Mouse (Mus musculus) stomach, embryonic 16.5 days (tissue): Measurements from ENCODE around the gene Fam173a. TPM values are rescaled to one million over a fixed set of nuclear protein-coding genes. Genes with fewer than 3 reads are reported as not detected.

Experiments used
- ATAC-seq: fragments of 200-750 bp; cut with Nextera tagmentation; 2 replicates; pipeline ENCODE4 v1.8.0; 2017; ENCODE audit warnings: moderate number of reproducible peaks, moderate TSS enrichment; ENCODE audit not compliant: insufficient read depth, low FRiP score
- H3K27ac ChIP-seq: fragments of 300-500 bp; sonication (generic); 2 replicates; pipeline ENCODE4 v1.5.1; 2014; ENCODE audit warnings: low read length
- H3K27me3 ChIP-seq: fragments of 300-500 bp; sonication (generic); 2 replicates; pipeline ENCODE4 v1.6.1; 2014; ENCODE audit warnings: low read length, control low read depth, mixed read lengths; ENCODE audit not compliant: control insufficient read depth, insufficient read depth
- H3K36me3 ChIP-seq: fragments of 300-500 bp; sonication (generic); 2 replicates; pipeline ENCODE4 v1.6.1; 2014; ENCODE audit warnings: low read length; ENCODE audit not compliant: control insufficient read depth, insufficient read depth
- H3K4me1 ChIP-seq: fragments of 300-500 bp; sonication (generic); 2 replicates; pipeline ENCODE4 v1.6.1; 2014; ENCODE audit warnings: low read length, control low read depth, mixed read lengths; ENCODE audit not compliant: control insufficient read depth, insufficient read depth
- H3K4me2 ChIP-seq: fragments of 300-500 bp; sonication (generic); 2 replicates; pipeline ENCODE4 v1.6.1; 2014; ENCODE audit warnings: low read depth, low read length, mixed read lengths
- H3K4me3 ChIP-seq: fragments of 300-500 bp; sonication (generic); replicated peaks from 2 replicates; pipeline ENCODE4 v1.5.1; 2014; ENCODE audit warnings: mild to moderate bottlenecking, low read length
- H3K9ac ChIP-seq: fragments of 300-500 bp; sonication (generic); 2 replicates; pipeline ENCODE4 v1.6.1; 2014; ENCODE audit warnings: low read length
- H3K9me3 ChIP-seq: fragments of 300-500 bp; sonication (generic); replicated peaks from 2 replicates; pipeline ENCODE4 v1.6.1; 2016; ENCODE audit warnings: low read length, control low read depth; ENCODE audit not compliant: control insufficient read depth
- WGBS: fragments of 180-500 bp; shearing (Covaris S2); extraction: QIAGEN DNeasy Blood & Tissue Kit; methylation state at CpG from one replicate; pipeline ENCODE4 v1.1.7; 2014; 5-methylcytosine and 5-hydroxymethylcytosine counted together
- polyA plus RNA-seq: library from polyadenylated mRNA; unstranded; fragments of >200 nt; fragmentation: Nextera tagmentation; extraction: Ambion mirVana; gene quantifications from 2 replicates; pipeline ENCODE4 v1.2.1, GENCODE M21; 2015

Gene Fam173a
- polyA plus RNA-seq, 1 experiment from 2014 or later = 102 TPM

- ATAC-seq = no peak
- H3K9me3 ChIP-seq = no peaks in the 10 kb centered on the region
- 75% methylated on average over 6 of the region's 6 CpGs for WGBS
- peaks cover 14% of the 10 kb centered on the region for H3K4me1 ChIP-seq
- H3K9ac ChIP-seq = no peak overlapping the region
- H3K36me3 ChIP-seq = peaks cover 3% of the 10 kb centered on the region; the same call in 1 of the 2 replicates
- no peak overlapping the region for H3K27ac ChIP-seq
- no peak overlapping the region for H3K4me2 ChIP-seq
- H3K4me3 ChIP-seq = no peak overlapping the region
- H3K27me3 ChIP-seq = no peaks in the 10 kb centered on the region
These were observed 11.4 kb downstream of the Fam173a start for GRCm38 (mm10) chr17:25781339-25781738.

DNA sequence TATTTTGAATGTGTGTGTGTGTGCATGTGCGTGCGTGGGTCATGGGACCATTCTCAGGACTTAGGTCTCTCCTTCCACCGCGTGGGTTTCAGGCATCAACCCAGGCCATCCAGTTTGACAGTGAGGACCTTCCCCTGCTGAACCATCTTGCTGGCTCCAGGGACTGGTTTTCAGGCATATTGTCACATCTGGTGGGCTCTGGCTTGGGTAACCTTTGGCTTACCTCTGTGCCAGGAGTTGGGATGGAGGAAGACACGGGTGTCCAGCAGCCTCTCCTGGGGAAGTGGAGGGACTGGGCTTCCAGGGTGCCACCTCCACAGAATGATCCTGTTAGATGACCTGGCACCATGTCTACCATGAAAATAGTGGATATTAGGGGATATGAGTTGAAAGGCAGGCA lies 14.8 kb downstream of the Fam173a start:
- no peak overlapping the region for H3K9ac ChIP-seq
- H3K27me3 ChIP-seq = no peaks in the 10 kb centered on the region
- no peak overlapping the region for H3K27ac ChIP-seq
- H3K4me2 ChIP-seq = no peak overlapping the region
- WGBS = 90% methylated on average over 5 of the region's 5 CpGs
- ATAC-seq = no peak
- peaks cover 6% of the 10 kb centered on the region for H3K4me1 ChIP-seq
- H3K9me3 ChIP-seq = no peaks in the 10 kb centered on the region
- peaks cover 3% of the 10 kb centered on the region; the same call in 1 of the 2 replicates for H3K36me3 ChIP-seq
- no peak overlapping the region for H3K4me3 ChIP-seq

- H3K36me3 ChIP-seq = 0 out of 2 replicates have a peak, but pooled peaks cover 3% of the 10 kb centered on the region
- no peak overlapping the region for H3K27ac ChIP-seq
These were observed 17.2 kb downstream of the Fam173a start for GRCm38 (mm10) chr17:25775318-25776062.

DNA sequence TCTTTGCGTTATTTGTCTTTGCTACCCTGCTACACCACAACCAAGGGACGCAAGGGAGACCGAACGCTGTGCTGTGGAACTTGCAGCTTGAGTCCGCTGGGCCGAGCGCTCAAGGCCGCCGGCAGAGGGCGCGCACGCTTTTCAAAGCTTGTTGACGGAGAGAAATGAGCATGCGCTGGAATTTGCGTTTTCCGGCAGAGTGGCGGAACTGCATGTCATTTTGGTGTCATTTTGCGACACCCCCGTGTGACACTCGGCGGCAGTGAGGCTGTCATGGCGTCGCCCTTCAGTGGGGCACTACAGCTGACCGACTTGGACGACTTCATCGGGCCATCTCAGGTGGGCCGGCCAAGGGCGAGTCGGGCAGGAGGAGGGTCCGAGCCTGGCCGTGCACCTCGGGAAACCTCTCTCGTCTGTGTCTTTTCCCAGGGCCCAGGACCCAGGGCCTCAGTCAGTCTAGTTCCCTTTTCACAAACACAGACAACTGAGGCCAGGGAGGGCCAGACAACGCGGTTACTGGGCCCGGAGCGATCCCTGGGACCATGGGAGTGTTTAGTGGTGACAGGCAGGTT lies 19.1 kb downstream of the Fam173a start, which contains the start of gene Narfl:
Gene Narfl (plus strand): TSS at position 228 of the 572 bp plus-strand sequence.
- ATAC-seq = peak; percentile 89
- Histone ChIP-seq H3K4me2 (peak within 1 kb of the TSS; percentile 84), H3K4me3 (peak within 1 kb of the TSS; percentile 78), H3K9me3 (no peaks in the 10 kb centered on the region), H3K27me3 (no peaks in the 10 kb centered on the region), H3K36me3 (no peaks in the 10 kb centered on the region), H3K27ac (no peak within 1 kb of the TSS), H3K4me1 (peaks cover 6% of the 10 kb centered on the region), H3K9ac (peak within 1 kb of the TSS; percentile 92)
- under 1% methylated on average over 37 of the region's 37 CpGs for WGBS

More at GRCm38 (mm10) chr17:25775318-25776062, 17.2 kb downstream of the Fam173a start:
- Histone ChIP-seq H3K9me3 (no peaks in the 10 kb centered on the region), H3K4me1 (peaks cover 6% of the 10 kb centered on the region), H3K27me3 (no peaks in the 10 kb centered on the region), H3K4me3 (no peak overlapping the region), H3K9ac (no peak overlapping the region), H3K4me2 (no peak overlapping the region)
- WGBS = 74% methylated on average over 10 of the region's 10 CpGs
- ATAC-seq = no peak

DNA sequence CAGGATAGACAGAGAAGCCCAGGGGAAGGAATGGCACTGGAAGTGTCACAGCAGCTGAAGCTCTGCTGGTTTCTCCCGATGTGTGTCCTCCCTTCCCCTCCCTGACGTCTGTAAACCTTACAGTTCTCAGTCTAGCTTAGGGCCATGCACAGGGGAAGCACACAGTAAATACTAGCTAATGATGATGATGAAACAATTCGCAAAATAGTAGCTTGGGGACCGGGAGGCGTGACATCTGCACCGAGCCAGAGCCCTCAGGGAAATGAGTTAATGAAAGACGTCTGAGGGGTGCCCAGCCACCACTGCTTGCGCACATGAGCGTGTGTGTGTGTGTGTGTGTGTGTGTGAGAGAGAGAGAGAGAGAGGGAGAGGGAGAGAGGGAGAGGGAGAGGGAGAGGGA lies 23.4 kb downstream of the Fam173a start:
- H3K9me3 ChIP-seq = no peaks in the 10 kb centered on the region
- WGBS = 59% methylated on average over 9 of the region's 9 CpGs

DNA sequence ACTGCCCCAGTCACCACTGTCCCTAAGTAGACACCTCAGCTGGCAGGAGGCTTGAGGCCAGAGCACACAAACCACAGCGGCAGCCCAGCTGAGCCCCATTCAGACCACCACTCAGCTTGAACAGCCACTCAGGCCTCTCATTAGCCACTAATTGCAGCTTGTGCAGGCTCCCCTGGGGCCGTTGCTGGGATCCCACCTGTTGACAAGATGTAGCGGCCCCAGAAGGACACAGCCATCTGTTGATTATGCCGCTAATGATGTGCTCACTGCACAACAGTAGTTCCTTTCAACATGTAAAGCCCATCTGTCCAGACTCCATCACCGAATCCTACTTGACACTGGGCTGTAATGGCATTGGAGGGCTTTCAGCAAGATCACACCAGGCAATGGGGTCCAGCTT lies 26.8 kb downstream of the Fam173a start:
- Histone ChIP-seq H3K4me2 (no peak overlapping the region), H3K4me1 (no peaks in the 10 kb centered on the region), H3K36me3 (no peaks in the 10 kb centered on the region), H3K9me3 (no peaks in the 10 kb centered on the region), H3K27ac (no peak overlapping the region), H3K4me3 (no peak overlapping the region), H3K27me3 (no peaks in the 10 kb centered on the region), H3K9ac (no peak overlapping the region)
- WGBS = 73% methylated on average over 5 of the region's 5 CpGs
- ATAC-seq = no peak

More for the DNA sequence above, 23.4 kb downstream of the Fam173a start:
- Histone ChIP-seq H3K27me3 (no peaks in the 10 kb centered on the region), H3K27ac (no peak overlapping the region), H3K9ac (no peak overlapping the region), H3K4me3 (no peak overlapping the region), H3K4me2 (no peak overlapping the region), H3K4me1 (peaks cover 3% of the 10 kb centered on the region), H3K36me3 (no peaks in the 10 kb centered on the region)
- ATAC-seq = no peak

- no peak for ATAC-seq
- no peak overlapping the region for H3K4me2 ChIP-seq
- no peak overlapping the region for H3K4me3 ChIP-seq
- no peak overlapping the region for H3K27ac ChIP-seq
- no peaks in the 10 kb centered on the region for H3K27me3 ChIP-seq
- H3K4me1 ChIP-seq = no peaks in the 10 kb centered on the region
- H3K36me3 ChIP-seq = no peaks in the 10 kb centered on the region
- 51% methylated on average over 3 of the region's 3 CpGs for WGBS
- H3K9ac ChIP-seq = no peak overlapping the region
- H3K9me3 ChIP-seq = no peaks in the 10 kb centered on the region
These were observed 30.1 kb downstream of the Fam173a start for GRCm38 (mm10) chr17:25762591-25762990.

DNA sequence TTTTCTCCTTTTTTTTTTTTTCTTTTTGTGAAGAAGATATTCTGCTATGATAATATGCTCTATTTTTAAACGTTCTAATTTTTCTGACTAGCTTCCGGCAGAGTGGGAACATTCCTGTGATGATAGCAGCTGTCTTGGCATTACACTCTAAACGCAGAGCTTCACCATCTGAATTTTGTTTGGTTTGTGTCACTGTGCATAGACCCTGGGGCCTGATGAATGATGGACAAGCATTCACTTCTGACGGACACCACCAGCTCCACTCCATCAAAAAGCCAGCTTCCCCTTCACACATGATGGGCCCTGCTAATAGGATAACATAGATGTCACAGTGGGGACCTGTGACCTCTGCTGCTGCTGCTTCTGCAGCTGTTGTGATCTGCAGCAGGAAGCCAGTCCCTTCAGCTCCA lies 31.1 kb downstream of the Fam173a start:
- Histone ChIP-seq H3K36me3 (no peaks in the 10 kb centered on the region), H3K9me3 (no peaks in the 10 kb centered on the region), H3K9ac (no peak overlapping the region), H3K27me3 (no peaks in the 10 kb centered on the region), H3K27ac (no peak overlapping the region), H3K4me1 (no peaks in the 10 kb centered on the region), H3K4me3 (no peak overlapping the region), H3K4me2 (no peak overlapping the region)
- 34% methylated on average over 4 of the region's 4 CpGs for WGBS
- ATAC-seq = no peak

- 67% methylated on average over 8 of the region's 8 CpGs for WGBS
These were observed 32.6 kb downstream of the Fam173a start for GRCm38 (mm10) chr17:25760148-25760547.

More at GRCm38 (mm10) chr17:25760148-25760547, 32.6 kb downstream of the Fam173a start:
- no peak for ATAC-seq
- Histone ChIP-seq H3K36me3 (no peaks in the 10 kb centered on the region), H3K4me3 (no peak overlapping the region), H3K9me3 (no peaks in the 10 kb centered on the region), H3K27me3 (no peaks in the 10 kb centered on the region), H3K4me2 (no peak overlapping the region), H3K27ac (no peak overlapping the region), H3K4me1 (0 out of 2 replicates have a peak, but pooled peaks cover 2% of the 10 kb centered on the region), H3K9ac (no peak overlapping the region)
